Mouse (Mus musculus) layer of hippocampus, postnatal 14 days (tissue): Measurements from ENCODE around the gene Hint2. TPM values are rescaled to one million over a fixed set of nuclear protein-coding genes. Genes with fewer than 3 reads are reported as not detected.

Experiments used
- DNase-seq, 2 experiments: peaks; one replicate each; pipeline ENCODE4 v3.0.0; 2021 to 2022; ENCODE audit warnings: low spot score in 2 of 2, mixed read lengths in 1 of 2
- total RNA-seq, 2 experiments: library from RNA; stranded (reverse); gene quantifications; 2 replicates each; pipeline ENCODE4 v1.2.3; 2021

Hint2 gene
- total RNA-seq, 2 experiments from 2014 or later = 33.1 to 37.8 TPM

DNA sequence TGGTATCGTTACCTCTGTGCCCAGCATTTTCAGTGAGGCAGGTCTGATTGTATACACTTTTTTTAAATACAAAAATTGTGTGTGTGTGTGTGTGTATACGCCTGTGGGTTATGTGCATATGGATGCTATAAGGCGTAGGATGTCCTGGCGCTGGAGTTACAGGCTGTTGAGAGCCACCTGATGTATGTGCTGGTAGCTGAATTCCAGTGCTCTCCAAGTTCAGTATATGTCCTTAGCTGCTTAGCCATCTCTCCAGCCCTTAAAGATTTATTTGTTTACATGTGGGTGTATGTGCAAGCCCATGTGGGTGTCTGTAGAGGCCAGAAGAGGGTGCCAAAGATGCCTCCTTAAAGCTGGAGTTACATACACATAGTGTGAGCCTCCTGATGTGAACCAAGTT is 880 bp upstream of the Hint2 start:
- no peak for DNase-seq

DNA sequence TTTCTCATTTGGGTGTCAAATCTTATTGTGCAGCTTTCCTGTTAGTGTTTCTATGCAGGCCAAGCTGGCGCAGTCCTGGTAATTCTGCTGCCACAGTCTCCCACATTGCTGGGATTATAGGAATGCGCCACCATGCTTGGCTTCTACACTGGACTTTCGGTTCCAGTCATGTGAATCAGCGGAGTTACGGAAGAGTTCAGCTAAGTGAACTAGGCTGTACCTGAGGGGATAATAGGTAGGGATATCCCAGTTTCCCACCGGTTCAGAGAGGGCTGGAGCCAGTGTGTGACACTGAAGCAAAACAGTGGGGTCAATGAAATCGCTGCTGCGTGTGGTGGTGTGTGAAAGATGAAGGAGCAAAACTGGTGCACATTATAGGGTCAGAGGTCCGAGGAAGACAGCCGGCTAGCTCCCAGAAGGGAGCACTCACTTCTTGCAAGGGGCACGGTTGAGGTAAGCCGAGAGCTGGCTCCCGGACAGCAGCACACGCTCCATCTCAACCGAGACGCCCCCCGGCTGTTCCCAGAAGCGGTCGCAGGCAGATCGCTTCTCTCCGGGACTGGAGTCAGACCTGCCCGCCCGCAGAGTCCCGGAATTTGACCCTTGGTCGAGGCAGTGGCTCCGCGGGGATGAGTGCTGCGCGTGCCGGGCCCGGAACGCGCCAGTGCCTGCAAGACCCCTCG is 469 bp downstream of the Hint2 start:
- peak in 1 of 2 experiments; percentile 34 for DNase-seq

DNA sequence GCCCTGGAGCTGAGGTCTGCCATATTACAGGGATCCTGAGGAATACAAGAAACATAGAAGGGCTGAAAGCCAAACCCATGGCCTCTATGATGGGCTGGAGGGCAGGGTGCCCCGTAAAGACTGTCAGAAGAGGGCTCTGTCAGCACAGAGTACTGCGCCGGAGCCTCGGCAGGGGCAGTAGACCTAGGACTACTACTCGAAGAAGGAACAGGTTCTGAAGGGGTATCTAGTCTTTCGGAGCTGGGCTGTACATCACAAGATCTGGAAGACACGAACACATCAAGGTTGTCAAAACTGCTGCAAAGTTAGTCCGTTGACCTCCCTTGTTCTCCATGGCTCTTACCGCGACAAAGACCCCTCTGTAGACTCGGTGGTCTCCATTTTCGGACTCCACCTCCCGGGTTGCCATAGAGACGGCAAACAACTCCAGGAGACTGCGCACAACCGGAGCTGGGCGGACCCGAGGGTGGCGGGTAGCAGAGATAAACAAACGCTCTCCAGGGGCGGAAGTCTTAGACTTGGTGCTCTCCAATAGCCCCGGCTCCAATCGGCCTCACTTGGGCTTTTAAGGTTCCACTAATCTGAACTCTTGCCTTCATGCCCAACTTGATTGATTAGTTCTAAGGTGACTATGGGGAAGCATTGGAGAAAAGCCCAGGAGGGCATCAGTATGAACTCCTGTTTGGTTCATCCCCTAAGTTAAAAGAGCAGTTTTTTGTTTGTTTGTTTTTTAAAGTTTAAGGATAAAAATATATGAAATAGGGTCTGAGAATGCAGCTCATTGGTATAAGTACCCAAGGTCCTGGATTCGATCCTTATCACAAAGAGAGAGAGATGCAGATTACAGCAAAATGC is 2.9 kb downstream of the Hint2 start, which contains the start of gene Spag8:
Gene Spag8, minus strand, starts transcription at position 434 of the 855 bp plus-strand sequence.
- no peak for DNase-seq

DNA sequence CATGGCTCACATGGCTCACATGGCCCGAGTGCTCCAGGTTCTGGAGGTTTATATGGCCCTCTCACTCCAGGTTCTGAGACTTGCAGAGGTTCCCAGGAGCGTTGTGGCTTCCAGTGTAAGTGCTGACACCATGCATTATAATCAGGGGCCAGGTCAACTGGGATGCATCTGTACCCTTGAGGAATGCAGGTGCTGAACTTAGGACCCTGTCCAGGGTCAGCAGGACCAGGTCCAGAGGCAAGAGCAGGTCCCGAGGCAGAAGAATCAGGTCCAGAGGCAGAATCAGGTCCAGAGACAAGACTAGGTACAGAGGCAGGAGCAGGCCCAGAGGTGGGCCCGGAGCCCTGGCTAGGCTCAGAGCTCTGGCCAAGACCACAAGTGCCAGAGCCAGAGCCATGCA is 3.5 kb downstream of the Hint2 start:
- no peak for DNase-seq

DNA sequence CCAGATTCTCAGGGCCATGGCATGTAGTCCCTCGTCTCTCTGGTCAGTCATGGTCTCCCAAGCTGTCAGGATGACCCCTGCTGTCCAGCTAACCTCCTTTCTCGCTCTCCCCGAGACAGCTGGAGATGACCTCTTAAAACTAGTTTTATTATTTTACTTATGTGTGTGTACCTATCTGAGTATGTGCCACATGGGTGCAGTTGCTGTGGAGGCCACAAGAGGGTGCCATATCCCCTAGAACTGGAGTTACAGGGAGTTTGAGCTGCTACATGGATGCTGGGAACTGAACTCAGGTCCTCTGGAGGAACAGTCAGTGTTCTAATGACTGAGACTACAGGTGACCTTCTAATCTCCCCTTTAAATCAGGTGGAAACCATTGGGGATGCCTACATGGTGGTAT is 6.5 kb downstream of the Hint2 start:
- DNase-seq = no peak

DNA sequence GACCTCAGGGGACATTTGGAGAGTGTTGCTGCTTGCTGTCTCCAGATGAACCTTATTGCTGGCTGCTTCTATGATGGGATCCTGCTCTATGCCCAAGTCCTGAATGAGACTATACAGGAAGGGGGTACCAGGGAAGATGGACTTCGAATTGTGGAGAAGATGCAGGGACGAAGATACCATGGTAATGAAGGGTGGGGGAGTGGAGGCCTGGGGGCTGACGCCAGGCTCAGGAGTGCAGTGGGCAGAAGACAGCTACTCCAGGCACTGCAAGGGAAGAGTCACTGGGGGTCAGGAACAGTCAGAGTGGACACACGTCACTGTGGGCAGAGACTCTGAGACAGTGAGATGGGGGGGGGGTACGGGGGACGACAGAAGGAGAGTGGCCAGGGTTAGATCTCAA is 15.8 kb downstream of the Hint2 start:
- DNase-seq = no peak

DNA sequence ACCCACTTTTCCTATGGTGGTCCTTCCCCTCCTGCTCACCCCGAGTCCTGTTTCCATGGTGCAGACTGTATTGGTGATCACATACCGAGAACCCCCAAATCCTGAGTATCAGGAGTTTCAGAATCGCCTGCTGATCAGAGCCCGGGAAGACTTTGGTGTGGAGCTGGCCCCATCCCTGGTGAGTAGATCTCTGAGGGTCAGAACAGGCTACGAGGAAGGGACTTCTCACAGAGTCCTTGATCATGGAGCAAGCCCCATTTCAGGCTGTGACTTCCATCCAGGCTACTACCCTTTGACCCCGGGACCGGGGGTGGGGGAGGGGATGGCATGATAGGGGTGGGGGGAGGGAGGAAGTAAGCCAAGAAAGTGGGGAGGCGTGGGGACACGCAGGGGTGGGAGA is 16.2 kb downstream of the Hint2 start:
- no peak for DNase-seq

GRCm38 (mm10) chr4:43636751-43637150 is 19.5 kb downstream of the Hint2 start:
- no peak for DNase-seq

DNA sequence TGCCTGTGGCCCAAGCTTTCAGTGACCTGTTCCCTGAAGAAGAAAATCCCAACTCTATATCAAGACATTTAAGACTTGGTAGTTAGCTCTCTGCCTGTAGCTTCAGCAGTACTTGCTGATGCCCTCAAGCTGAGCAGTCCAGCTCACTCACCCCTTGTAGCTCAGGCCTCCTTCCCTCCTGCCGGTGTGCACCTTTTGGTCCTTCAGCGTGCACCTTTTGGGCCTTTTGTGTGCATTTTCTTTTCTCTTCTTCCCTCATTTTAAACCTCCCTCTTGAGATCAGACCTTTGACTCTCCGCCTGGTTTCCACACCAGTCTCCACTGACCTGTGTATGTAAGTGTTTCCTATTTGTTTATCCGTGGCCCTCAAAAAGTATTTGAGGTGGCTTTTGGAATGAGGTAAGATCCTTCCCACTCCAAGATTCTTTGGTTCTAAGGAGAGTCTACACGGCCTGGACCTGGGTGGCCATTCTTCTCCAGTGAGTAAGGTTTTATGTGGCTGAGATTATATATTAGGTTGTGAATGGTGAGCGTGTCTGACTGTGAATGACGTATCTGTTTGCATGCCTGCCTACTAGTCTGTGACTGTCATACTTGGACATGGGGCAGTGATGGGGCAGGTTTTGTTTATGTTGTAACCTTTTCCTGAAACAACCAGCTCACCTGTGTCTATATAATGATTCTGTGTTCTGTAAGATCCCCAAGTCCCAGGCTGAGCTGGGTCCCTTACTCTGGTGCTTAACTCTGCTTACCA is 21.5 kb downstream of the Hint2 start:
- DNase-seq = no peak

DNA sequence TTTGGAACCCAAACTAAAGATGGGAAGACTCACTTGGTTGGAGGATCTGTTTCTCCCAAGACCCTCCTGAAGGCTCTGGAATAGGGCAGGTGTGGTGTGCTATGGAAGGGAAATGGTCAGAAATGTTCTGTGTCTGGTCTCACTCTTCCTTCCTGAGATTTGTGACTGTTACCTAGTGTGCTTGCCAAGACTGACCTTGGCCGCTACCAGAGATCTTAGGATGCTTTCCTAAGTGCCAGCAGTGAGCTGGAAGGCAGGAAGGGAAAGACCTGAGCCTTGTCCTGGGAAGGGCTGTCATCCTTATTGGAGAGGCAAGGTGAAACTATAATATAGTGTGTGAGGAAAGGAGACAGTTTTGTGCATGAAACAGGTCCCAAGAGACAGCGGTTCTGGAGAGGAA is 22.5 kb downstream of the Hint2 start:
- DNase-seq = no peak

DNA sequence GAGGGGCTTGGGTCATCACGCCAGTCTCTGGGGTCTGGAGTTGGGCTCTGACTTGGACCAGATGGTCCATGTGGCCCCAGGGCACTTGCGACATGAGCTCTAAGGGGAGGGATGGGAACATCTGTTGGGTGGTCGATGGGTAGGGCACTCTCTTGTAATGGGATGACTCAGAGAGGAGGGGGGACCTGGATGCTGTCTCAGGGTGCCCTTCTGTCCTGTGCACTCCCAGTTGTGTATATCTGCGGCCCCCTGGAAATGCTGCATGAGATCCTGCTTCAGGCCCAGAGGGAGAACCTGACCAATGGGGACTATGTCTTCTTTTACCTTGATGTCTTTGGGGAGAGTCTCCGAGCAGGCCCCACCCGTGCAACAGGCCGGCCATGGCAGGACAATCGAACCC is 23.0 kb downstream of the Hint2 start:
- DNase-seq = no peak

DNA sequence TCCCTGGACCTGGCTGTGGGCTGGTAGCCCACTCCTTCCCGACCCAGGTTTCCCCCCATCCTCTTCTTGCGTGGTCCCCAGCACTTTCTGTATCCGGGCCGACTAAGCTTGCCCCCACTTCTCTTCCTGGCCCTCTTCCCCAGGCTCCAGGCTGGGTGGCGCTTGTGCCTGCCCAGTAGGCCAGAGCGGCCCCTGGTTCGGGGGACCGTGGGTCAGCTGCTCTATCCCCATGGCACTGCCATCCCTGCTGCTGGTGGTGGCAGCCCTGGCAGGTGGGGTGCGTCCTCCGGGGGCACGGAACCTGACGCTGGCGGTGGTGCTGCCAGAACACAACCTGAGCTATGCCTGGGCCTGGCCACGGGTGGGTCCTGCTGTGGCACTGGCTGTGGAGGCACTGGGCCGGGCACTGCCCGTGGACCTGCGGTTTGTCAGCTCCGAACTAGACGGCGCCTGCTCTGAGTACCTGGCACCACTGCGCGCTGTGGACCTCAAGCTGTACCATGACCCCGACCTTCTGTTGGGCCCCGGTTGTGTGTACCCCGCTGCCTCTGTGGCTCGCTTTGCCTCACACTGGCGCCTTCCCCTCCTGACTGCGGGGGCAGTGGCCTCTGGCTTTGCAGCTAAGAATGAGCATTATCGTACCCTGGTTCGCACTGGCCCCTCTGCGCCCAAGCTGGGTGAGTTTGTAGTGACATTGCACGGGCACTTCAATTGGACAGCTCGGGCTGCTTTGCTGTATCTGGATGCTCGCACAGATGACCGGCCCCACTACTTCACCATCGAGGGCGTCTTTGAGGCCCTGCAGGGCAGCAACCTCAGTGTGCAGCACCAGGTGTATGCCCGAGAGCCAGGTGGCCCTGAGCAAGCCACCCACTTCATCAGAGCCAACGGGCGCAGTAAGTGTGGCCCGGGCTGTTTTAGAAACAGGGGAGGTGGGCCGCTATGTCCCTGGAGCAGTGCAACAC is 24.0 kb downstream of the Hint2 start:
- DNase-seq = peak in 1 of 2 experiments; percentile 41

DNA sequence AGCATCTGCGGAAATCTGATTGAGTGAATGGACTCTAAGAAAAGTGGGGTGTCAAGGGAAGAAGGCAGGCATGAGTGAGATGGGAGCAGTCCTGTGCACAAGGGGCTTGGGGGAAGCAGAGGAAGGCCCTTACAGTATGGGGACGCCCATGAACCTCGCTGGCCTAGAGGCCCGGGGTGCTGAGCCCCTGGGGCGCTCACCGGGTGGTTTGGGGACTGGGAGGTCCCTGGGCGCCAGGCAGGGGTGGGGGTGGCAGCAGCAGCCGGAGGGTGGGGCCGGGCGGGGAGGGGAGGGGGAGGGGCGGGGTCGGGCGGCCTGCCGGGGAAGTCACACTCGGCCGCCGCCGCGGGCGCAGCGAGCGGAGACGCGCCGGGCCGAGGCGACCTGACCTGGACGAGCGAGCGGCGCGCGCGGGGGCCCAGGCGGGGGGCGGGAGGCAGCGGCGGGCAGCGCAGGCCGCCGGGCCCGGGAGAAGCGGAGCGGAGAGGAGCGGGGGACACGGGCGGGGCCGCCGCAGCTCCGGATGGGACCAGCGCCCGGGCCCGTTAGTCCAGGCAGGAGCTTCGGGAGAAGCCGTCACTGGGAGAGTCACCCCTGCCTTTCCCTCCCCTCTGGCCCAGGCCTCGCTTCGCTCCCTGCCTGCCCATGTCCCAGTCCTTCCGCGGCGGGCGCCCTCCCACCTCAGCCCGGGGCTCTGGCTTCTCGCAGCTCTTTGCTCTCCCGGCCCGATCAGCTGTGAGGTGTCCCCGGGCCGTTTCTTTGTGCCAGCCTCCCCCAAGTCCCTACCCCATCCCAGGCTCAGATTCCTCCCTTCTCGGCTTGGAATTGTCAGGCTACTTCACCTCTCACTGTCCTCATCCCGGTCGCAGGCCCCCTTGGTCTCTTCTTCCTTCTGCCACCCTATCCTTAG is 25.0 kb downstream of the Hint2 start, which contains the start of gene Npr2:
Gene Npr2, plus strand, starts transcription at position 890 of the 910 bp plus-strand sequence.
- peak in 1 of 2 experiments; percentile 53 for DNase-seq

DNA sequence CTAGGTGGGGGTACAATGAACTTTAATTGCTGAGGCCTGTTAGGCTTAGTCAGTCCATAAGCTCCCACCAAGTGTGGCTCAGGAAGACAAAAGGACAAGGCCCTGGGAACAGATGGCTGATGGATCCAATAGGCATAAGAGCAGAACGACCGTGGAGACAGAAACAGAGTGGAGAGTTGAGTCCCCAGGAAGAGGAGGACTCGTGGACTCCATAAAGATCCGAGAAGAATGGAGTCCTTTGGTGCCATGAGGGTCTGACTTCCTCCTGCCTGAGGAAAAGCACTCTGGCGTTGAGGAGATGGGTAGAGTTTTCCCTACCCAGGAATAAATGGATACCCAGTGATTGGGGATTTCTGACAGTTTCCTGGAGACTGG is 25.6 kb downstream of the Hint2 start:
- peak in 1 of 2 experiments; percentile 33 for DNase-seq

DNA sequence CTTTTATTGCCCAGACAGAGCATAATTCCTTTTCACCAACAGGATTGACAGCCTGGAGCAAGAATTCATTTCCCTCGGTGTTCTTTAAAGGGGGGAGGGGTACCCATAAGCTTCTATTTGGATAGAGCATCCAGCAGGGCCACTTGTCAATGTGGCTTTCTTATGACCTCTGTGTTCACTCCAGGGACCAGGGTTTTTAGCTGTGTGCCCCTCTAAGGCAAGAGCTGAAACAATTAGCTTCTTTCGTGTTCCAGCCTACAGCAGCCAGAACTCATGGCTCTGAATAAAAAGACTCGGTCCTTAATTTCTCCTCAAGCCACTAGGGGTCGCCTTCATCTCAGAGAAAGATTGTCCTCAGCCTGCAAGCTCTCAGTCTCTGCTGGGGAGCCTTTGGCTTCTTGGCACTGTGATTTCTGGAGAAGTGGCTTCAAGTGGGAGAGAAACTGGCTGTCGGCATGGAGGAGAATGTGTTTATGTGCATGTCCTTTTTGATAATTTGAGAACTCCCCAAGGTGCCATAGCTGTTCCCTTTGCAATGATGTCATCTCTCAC is 26.2 kb downstream of the Hint2 start:
- DNase-seq = peak; percentile 86 to 92

- no peak for DNase-seq
Measured at GRCm38 (mm10) chr4:43629106-43629817, 27.0 kb downstream of the Hint2 start.

- DNase-seq = no peak
Measured at GRCm38 (mm10) chr4:43620146-43620778, 36.0 kb downstream of the Hint2 start.
